Mouse (Mus musculus) urinary bladder, adult 2 months (tissue): ENCODE data around the gene Atp6ap1l. TPM values are rescaled to one million over a fixed set of nuclear protein-coding genes. Genes with fewer than 3 reads are reported as not detected.

Experiments used
- DNase-seq: peaks from one replicate; pipeline ENCODE4 v3.0.0; 2022; ENCODE audit warnings: low spot score
- polyA plus RNA-seq: library from polyadenylated mRNA; depleted of rRNA; stranded (reverse); fragments of >200 nt; gene quantifications from 2 replicates; pipeline ENCODE4 v1.2.3, GENCODE M21; 2012; rRNA removed

Gene Atp6ap1l
- polyA plus RNA-seq, 1 experiment: 0.19 TPM

DNA sequence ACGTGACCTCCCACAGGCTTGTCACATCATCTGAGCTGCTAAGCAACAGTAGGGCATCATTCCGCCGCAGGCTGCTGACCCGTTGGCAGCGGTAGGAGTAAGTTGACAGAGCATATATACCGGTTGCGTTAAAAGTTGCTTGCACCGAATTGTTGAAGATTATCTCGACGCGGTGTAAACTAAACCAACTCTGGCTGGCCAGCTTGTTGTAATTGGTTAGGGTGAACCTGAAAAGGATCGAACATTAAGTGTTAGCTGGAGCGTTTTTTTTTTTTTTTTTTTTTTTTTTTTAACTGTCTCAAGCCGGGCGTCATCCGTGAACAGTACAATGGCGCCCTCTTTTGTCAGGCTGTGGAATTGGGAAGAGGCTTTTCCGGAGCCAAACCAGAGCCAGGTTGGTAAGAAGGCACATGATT lies 18.6 kb downstream of the Atp6ap1l start:
- DNase-seq: peak; percentile 28

DNA sequence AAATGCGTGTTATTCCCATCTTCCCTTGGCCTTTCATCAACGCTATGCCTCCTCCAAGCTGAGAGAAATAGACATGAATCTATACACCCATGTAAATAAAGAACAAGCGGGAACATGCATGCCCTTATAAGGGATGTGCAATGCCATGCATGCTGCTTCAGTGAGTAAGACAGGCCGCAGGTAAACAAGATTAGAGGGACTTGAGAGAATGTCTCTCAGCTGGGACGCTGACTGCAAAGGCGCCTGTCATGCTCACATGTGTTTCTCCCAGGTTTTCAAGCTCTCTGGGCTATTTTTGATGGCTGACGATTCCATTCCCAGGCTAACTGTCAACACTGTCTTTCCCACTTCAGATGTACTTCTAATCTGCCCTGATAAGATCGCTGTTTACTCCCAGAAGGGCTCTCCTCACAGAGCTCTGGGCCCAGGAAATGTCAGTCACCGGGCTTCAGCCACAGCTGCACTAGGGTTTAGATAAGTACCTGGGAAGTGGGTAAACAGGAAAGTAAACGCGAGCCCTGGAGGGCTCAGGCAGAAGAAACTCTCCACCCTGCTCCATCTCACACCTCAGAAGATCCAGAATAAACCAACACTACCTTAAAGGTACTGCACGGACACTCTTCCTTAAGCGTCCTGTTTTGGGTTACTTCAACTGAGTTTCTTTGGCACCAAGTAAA lies 19.2 kb downstream of the Atp6ap1l start:
- no peak for DNase-seq

DNA sequence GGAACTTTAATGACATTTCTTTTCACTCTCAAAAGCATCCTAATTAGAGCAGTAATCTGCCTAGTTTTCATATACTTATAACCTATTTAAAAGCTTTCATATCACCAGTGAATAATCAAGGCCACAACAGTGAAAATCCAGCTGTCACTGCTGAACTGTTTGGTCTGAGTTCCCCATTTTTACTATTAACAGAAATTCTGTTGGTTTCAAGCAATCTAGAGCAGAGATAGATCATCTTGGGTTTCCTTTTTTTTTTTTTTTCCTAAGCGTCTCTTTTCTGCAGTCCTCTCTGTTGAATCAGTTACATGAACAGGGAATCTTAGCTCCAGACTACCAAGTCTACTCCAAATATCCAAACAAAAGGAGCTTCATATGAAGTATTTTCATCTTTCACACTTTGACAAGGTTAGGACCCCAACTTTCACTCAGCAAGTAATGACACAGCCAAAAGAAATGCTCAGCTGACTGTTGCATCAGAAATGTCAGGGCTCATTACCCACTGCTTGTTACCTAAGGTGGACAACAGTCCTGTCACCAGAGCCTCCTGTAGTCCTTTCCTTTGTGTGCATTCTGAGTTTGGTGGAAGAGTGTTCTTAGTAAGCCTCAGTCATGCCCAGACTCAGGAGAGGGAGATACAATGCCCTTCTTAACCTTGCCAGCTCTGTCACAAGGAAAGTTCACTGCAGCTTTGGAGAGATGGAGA lies 23.3 kb downstream of the Atp6ap1l start:
- DNase-seq: no peak

DNA sequence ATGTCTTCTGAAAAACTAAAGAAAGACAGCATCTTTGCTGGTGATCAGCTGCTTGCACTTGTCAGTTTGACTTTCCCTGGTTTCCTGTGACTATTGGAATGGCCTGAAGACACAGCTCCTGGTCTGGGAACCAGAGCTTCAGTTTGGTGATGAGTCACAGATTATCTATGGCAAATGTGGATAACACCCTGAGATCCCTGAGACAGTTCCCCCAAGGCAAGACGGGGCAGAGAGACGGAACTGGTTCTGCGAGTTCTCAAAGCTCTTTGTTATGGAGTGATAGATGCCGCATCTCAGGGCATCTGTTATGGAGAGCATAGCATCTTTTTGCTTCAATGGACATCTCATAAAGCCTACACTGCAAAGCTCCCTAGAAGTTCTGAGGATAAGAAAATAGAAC lies 33.6 kb downstream of the Atp6ap1l start:
- no peak for DNase-seq

DNA sequence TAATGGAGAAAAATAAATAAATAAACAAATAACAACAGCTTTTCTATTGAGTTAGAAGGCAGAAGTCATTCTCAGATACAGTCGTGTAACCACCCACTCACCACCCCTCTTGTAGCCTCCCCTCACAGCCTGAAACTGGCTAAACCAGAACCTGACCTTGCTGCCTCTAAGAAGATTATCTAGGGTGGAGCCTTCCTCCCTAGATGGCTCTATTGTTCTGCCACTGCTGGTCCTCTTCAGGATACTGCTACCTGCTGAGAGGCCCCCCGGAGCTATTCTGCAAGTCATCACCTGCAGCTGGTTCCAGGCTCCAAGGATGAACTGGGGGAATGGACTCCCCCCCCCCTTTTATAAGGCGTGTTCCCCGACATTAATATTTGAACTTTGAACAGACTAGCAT lies 36.0 kb downstream of the Atp6ap1l start:
- DNase-seq: no peak

DNA sequence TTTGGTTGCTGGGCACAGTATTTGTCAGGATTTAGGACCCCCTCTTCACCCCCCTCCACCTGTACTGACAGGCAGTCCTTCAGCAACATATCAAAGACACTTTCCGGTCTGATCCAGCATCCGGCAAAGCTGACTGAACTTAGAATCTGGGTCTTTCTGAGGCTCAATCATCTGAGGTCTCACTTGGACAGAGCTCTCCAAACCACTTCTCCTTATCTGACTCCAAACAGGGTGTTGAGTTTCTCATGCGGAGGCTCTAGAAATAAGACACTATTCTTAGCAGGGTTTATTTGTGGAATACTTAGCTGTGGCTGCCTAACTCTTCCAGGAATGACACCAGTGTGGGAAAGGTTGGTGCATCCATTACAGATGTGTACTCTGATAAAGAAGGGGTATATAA lies 43.0 kb downstream of the Atp6ap1l start:
- DNase-seq: no peak

DNA sequence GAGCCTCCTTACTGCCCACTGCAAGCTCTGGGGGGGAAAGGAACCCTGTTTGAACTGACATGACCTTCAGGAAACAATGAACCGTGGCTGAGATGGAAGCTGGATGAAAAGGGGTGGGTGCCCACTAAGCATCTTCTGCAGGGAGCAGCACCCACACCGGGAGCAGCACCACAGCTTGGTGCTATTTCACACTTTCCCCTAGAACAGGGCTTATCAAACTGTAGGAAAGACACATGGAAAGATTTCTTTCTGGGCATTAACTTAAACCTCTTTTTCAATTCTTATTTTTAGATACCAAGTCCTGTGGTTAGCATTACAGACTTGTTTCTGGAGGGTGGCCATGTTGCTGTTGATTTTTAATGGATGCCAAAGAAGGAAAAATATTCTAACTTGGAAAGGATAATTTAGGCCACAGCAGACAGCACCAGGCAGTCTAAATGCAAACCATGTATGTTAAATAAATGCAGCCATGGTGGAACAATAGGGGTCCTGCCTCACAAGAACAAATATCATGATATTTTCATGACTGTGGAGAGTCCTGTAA lies 44.2 kb downstream of the Atp6ap1l start:
- no peak for DNase-seq

DNA sequence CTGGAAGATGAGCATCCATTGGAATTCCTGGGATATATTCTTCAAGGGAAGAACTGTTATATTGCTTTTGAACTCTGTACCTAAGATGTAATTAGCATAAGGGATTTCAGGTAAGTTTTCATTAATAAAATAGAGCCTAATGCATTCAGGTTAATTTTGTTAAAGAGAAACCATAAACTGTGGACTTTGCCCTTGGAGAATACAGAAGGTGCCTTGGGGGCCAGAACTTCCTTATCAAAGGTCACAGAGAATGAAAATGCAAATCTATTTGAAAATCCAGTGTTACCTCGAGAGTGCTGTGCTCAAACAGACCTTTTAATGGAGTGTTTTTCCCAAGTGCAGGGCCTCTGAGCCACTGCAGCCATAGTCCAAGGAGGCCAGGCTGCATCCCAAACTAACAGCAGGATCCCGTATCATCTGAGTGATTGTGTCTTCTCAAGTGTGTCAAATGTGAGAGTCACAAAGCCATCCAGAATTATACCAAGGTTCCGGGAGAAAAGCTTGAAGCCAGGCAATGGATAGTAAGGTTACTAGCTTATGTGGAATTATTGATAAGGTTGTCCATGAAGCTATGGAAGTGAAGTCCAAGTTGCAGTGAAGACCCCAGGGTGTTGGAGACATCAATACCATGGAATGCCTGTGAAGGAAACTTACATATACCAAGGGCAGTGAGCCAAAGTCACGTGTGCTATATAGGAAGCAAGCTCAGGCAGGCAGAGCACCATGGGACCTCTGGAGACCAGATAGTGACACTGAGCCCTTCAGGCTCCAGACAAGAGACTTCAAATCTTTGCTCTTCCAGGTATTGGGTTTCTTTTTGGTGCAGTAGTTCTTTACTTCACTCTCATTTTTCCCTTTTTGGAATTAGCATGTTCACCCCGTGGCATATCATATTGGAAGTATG lies 52.2 kb downstream of the Atp6ap1l start:
- DNase-seq: no peak

DNA sequence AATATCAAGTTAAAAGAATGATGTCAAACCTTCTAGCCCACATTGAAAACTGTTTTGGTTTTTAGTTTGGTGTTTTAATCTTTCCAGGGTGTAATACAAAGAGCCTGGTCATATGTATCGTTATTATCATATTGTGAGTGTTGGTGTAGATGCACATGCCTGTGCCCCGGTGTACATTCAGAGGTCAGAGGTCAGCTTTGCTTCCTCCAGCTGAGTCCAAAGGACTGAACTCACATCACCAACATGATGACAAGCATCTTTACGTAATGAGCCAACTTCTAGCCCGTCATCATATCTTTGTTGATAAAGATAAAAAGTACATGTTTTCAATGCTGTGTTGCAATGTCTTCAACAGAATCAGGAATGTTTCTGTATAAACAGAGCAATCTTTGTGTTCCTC lies 53.4 kb downstream of the Atp6ap1l start:
- no peak for DNase-seq

DNA sequence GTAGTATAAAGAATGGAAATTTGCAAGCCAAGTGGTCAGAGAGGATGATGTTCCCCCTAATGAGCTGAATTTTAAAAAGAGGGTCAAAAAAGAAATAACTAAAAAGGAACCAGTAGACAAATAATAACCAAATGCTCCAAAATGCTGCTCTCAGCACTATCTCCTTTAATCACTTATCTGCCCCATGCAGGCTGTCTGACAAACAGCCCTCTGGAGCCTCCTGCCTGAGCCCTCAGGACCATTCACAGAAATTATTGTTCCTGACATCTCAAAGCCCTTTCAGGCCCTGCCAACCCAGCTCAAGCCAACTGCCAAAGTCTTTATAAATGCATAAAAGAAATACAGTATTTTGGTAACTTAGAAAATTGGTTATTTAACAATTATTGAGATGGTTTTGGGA lies 61.0 kb downstream of the Atp6ap1l start:
- DNase-seq: no peak

DNA sequence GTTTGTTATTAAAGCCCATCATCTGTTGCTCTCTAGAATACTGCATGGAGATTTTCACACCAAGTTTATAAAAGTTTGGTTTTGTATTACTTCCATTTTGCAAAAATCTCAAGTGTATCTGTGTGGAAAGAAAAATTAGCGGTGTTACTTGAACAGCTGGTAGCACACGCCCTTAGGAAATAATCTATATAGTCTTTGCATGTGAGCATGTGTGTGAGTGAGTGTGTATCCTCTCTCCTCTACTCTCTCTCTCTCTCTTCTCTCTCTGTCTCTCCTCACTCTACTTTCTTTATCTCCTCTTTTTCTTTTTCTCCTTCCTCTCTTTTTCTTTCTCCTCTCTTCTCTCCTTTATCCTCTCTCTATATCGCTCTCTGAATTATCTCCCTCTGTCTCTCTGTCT lies 61.7 kb downstream of the Atp6ap1l start:
- no peak for DNase-seq

DNA sequence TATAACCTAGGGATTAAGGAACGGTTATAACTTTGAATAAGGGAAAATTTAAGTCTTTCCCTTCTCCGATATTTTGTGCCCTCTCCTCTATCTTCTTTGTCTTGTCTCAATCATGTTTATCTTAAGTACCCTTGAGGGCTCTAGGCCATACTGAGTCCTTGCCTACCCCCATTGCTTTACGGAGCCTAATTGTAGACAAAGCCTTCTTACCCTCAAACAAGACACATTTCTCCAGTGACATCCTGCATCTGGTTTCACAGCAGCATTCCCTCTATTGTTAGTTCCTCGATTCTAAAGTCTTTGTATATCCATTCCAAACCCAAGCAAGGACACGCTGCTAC lies 64.0 kb downstream of the Atp6ap1l start:
- no peak for DNase-seq

DNA sequence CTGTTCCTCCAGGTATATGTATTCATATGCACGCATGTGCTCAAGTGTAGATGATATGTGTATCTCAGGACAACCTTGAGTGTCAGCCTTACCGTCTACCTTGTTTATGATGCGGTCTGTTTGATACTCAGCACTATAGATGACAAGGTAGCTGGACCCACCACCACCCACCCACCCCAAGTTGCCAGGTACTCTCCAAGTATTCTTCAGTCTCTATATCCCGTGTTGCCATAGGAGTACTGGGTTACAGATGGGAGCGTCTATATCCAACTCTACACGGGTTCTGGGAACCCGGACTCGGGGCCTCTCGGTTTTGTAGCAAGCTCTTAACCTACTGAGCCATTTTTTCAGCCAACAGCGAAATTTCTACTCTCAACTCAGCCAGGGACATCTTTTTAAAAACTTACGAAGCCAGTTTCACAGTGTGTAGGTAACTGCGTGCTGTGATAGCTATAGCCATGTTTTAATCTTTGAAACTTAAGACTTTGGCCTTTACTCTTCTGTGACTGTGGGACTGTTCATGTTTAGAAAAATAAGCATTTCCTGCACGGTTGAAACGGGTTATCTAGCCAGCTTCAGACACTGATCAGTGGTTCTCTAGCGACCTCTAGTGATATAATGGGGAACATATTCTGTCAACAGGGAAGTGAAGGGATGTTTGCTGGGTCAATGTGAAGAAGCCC lies 64.5 kb downstream of the Atp6ap1l start:
- DNase-seq: no peak

DNA sequence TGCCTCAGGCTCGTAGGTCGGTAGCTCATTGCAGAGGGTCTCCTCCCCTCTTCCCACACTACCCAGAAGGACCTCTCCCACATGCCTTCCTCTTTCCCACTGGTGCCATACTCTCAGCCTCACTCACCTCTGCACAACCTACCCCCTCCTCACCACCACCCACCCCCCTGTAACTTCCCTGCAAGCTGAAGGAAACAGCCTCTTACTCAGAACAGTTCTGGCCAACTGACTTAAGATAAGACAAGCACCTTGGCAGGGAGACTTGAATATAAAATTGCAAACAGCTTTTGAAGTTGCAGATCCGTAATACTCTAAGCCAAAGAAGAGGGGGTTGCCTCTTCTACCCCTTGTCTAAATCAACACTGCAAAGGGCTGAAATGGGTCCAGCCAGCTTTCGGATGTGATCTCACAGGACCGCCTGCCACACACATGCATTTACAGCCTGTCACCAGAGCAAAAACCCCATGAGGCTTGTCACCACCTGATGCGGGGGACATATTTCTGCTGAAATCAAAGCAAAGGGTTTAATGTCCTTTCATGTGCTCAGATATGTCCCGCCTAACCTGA lies 71.4 kb downstream of the Atp6ap1l start:
- no peak for DNase-seq

Other genes with a start within 250 kb of the Atp6ap1l start
- gene Rps23, start 17.6 kb upstream of the Atp6ap1l start, polyA plus RNA-seq: 1,364 and 1,528 TPM in 2 replicates